10 mouse cellular contexts compared by ENCODE assay signal in the genomic region with DNA sequence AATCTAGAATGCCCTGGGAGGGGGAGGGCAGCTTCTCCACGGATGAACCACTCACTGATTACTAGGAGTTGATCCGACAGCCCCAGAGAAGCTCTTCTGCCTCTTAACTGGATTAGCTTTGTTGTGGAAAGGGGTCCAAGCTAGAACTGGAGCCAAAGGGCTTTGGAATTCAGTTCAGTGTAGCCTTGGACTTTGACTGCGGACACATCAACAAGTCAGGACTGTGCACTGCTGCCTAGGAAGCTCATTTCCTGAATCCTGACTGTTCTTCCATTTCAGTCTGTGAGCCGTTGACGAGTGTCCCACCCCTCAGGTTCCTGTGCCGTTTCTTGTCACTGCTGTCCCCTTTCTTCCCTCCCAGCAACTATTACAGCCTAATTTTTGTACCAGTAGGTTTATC. TPM values are rescaled to one million over a fixed set of nuclear protein-coding genes. Genes with fewer than 3 reads are reported as not detected.
DNase-seq lines count a peak whose midpoint lies in the region; ATAC-seq and TF ChIP-seq lines count a peak whose summit lies in the region.
"Had no signal": no experiment of that assay in that cellular context is flagged by ENCODE, and none has a peak within 500 bp of the region (broad histone marks: within the 10 kb centered on the region; RNA-seq: fewer than 3 reads in every experiment).

No protein-coding gene starts in this region.

- no peaks in the 10 kb centered on the region for H3K36me3 ChIP-seq in heart, embryonic 10.5 days
- H3K36me3 ChIP-seq in C2C12 (ENCODE audit: control insufficient read depth, insufficient read depth): no peaks in the 10 kb centered on the region
- no peaks in the 10 kb centered on the region for H3K36me3 ChIP-seq in liver, embryonic 15.5 days (replicated peaks)

- no peaks in the 10 kb centered on the region for H3K27me3 ChIP-seq in heart, embryonic 10.5 days (ENCODE audit: insufficient read depth, poor library complexity, severe bottlenecking)
- no peaks in the 10 kb centered on the region for H3K27me3 ChIP-seq in C2C12 (ENCODE audit: control insufficient read depth, insufficient read depth, insufficient read length)
- peaks cover 17% of the 10 kb centered on the region for H3K27me3 ChIP-seq in liver, embryonic 15.5 days

- peak overlapping the region; percentile 88 for H3K27ac ChIP-seq in heart, embryonic 10.5 days
- H3K27ac ChIP-seq in liver, embryonic 15.5 days (replicated peaks): peak overlapping the region; percentile 75

- no peaks in the 10 kb centered on the region for H3K9me3 ChIP-seq in heart, embryonic 10.5 days
- no peaks in the 10 kb centered on the region for H3K9me3 ChIP-seq in liver, embryonic 15.5 days (replicated peaks)

- WGBS in heart, embryonic 10.5 days: 4% methylated on average over 6 of the region's 6 CpGs
- 30% methylated on average over 6 of the region's 6 CpGs for WGBS in liver, embryonic 15.5 days (ENCODE audit: insufficient replicate concordance)

- H3K79me3 ChIP-seq in C2C12 (ENCODE audit: low read depth): peaks cover 13% of the 10 kb centered on the region

- TF ChIP-seq CTCF in C2C12 (IDR thresholded peaks at IDR 0.05; ENCODE audit: control insufficient read depth, insufficient read depth, insufficient read length): no peak

- H3K4me1 ChIP-seq in heart, embryonic 10.5 days: peaks cover 54% of the 10 kb centered on the region
- peaks cover 27% of the 10 kb centered on the region for H3K4me1 ChIP-seq in liver, embryonic 15.5 days (replicated peaks)

- peak; percentile 70 for DNase-seq in heart, embryonic 10.5 days (ENCODE audit: low spot score)
- no peak for DNase-seq in heart, postnatal 14 days
- DNase-seq in kidney, adult 18-20 months: peak; percentile 46
- DNase-seq in urinary bladder, postnatal 4 days (ENCODE audit: low spot score in 2 of 2): no peak
- no peak for DNase-seq in frontal cortex, postnatal 36 days (ENCODE audit: low spot score in 2 of 2)
- DNase-seq in left cerebral cortex, postnatal 14 days (ENCODE audit: low spot score in 2 of 2): no peak
- DNase-seq: cerebellum, adult 11 months; thymus, adult 2 months had no signal

- peak; percentile 32; the same call in 1 of the 2 replicates for ATAC-seq in liver, embryonic 15.5 days (ENCODE audit: insufficient read depth)

- intact Hi-C loops in heart, postnatal 14 days (cut with DNase I): no loop called here
- intact Hi-C loops in left cerebral cortex, postnatal 14 days (cut with DNase I): no loop called here

- H3K79me2 ChIP-seq in C2C12 (ENCODE audit: control insufficient read depth, insufficient read depth): peaks cover 40% of the 10 kb centered on the region

- H3K4me3 ChIP-seq in heart, embryonic 10.5 days: peak overlapping the region; percentile 4; the same call in 1 of the 2 replicates
- H3K4me3 ChIP-seq in C2C12 (ENCODE audit: insufficient read depth, poor library complexity, severe bottlenecking): peak overlapping the region; percentile 25
- no peak overlapping the region for H3K4me3 ChIP-seq in liver, embryonic 15.5 days (replicated peaks)

- H3ac ChIP-seq in C2C12 (ENCODE audit: control insufficient read depth, insufficient read length, low read depth): peak overlapping the region; percentile 21

- H3K4me2 ChIP-seq in liver, embryonic 15.5 days: peak overlapping the region; percentile 7; the same call in 1 of the 2 replicates

- no peak overlapping the region for H3K9ac ChIP-seq in liver, embryonic 15.5 days

TF ChIP-seq in C2C12, 6 proteins besides CTCF, POLR2A, EP300 and RAD21:
- no peak for TF ChIP-seq MYOG (IDR thresholded peaks at IDR 0.05; ENCODE audit: control insufficient read depth, extremely low read depth, insufficient read length)
TF ChIP-seq in C2C12: peak in this region for 0.

RNA-seq across cellular contexts. Expression of a gene that starts 1.6 kb away (rescaled TPM):
- polyA plus RNA-seq in heart, embryonic 10.5 days (2016; fragmentation: Nextera tagmentation; extraction: Ambion mirVana): 15.0 and 15.1 TPM in 2 replicates
- total RNA-seq in heart, postnatal 14 days (2021): 10 to 100 TPM; 11.1 to 14.0 TPM
- 18.0 TPM for polyA plus RNA-seq in C2C12 (2012; fragmentation: generic; extraction: Trizol)
- polyA plus RNA-seq in liver, embryonic 15.5 days (2015; fragmentation: Nextera tagmentation; extraction: Ambion mirVana): 10.0 and 10.6 TPM in 2 replicates
- 10 to 100 TPM; 20.7 to 20.9 TPM for total RNA-seq in left cerebral cortex, postnatal 14 days (2021)

Comparison
In these comparisons a context has a peak if more than half of its experiments do, and no peak if none do; other contexts are left out.
1. DNase-seq: peak in heart, embryonic 10.5 days (single experiment) and kidney, adult 18-20 months (single experiment); none in heart, postnatal 14 days (0 of 2), urinary bladder, postnatal 4 days (0 of 2), frontal cortex, postnatal 36 days (0 of 2) and left cerebral cortex, postnatal 14 days (0 of 2).